Mouse (Mus musculus) lung, postnatal 0 days (tissue): ENCODE results near the gene Dner.

Experiments used
- CTCF ChIP-seq: IDR thresholded peaks from 2 replicates; pipeline ENCODE4 v1.5.1; 2016; ENCODE audit warnings: antibody characterized with exemption, mild to moderate bottlenecking
- EP300 ChIP-seq: IDR thresholded peaks from 2 replicates; pipeline ENCODE4 v1.6.1; 2016; ENCODE audit warnings: antibody characterized with exemption, mild to moderate bottlenecking, control low read depth

GRCm38 (mm10) chr1:84731763-84732162 lies 35.7 kb upstream of the Dner start:
- no peak for TF ChIP-seq CTCF
- TF ChIP-seq EP300, result no peak
